Mouse (Mus musculus): ENCODE data around the gene Hmg20b.

Hmg20b gene

GRCm38 (mm10) chr10:81378553-81379182, 28.4 kb upstream of the Hmg20b start:
- peak; percentile 100 for DNase-seq (ENCODE audit: low read depth in 1 of 2, low spot score in 2 of 2)

GRCm38 (mm10) chr10:81377793-81378552, 27.7 kb upstream of the Hmg20b start, which contains the start of gene Fzr1:
Fzr1 (minus strand) TSS chr10:81378516.
- no peak for DNase-seq (ENCODE audit: low read depth in 1 of 2, low spot score in 2 of 2)

- DNase-seq (ENCODE audit: low read depth in 1 of 2, low spot score in 2 of 2): no peak
Observed at GRCm38 (mm10) chr10:81377362-81377664, 27.0 kb upstream of the Hmg20b start.

GRCm38 (mm10) chr10:81376561-81377361, 26.5 kb upstream of the Hmg20b start:
- DNase-seq (ENCODE audit: low read depth in 1 of 2, low spot score in 2 of 2): no peak

- no peak for DNase-seq (ENCODE audit: low read depth in 1 of 2, low spot score in 2 of 2)
Observed at GRCm38 (mm10) chr10:81375322-81375721, 25.0 kb upstream of the Hmg20b start.

- no peak for DNase-seq (ENCODE audit: low read depth in 1 of 2, low spot score in 2 of 2)
Observed at GRCm38 (mm10) chr10:81367207-81367495, 16.9 kb upstream of the Hmg20b start.

GRCm38 (mm10) chr10:81366477-81367206, 16.4 kb upstream of the Hmg20b start:
- no peak for DNase-seq (ENCODE audit: low read depth in 1 of 2, low spot score in 2 of 2)

GRCm38 (mm10) chr10:81365672-81366476, 15.6 kb upstream of the Hmg20b start, which contains the start of gene 4930404N11Rik:
4930404N11Rik (minus strand) TSS chr10:81365816.
- peak in 1 of 2 experiments; percentile 44 for DNase-seq (ENCODE audit: low read depth in 1 of 2, low spot score in 2 of 2)

- no peak for DNase-seq (ENCODE audit: low read depth in 1 of 2, low spot score in 2 of 2)
Observed at GRCm38 (mm10) chr10:81365073-81365472, 14.8 kb upstream of the Hmg20b start.

GRCm38 (mm10) chr10:81364666-81365065, 14.4 kb upstream of the Hmg20b start:
- no peak for DNase-seq (ENCODE audit: low read depth in 1 of 2, low spot score in 2 of 2)

- DNase-seq (ENCODE audit: low read depth in 1 of 2, low spot score in 2 of 2): no peak
Observed at GRCm38 (mm10) chr10:81363436-81364346, 13.4 kb upstream of the Hmg20b start.

- DNase-seq (ENCODE audit: low read depth in 1 of 2, low spot score in 2 of 2): no peak
Observed at GRCm38 (mm10) chr10:81362336-81362949, 12.2 kb upstream of the Hmg20b start.

- no peak for DNase-seq (ENCODE audit: low read depth in 1 of 2, low spot score in 2 of 2)
Observed at GRCm38 (mm10) chr10:81360721-81361120, 10.4 kb upstream of the Hmg20b start.

- peak in 1 of 2 experiments; percentile 48 for DNase-seq (ENCODE audit: low read depth in 1 of 2, low spot score in 2 of 2)
Observed at GRCm38 (mm10) chr10:81358841-81359240, 8.6 kb upstream of the Hmg20b start.

GRCm38 (mm10) chr10:81358209-81358608, 7.9 kb upstream of the Hmg20b start:
- DNase-seq (ENCODE audit: low read depth in 1 of 2, low spot score in 2 of 2): no peak

- DNase-seq (ENCODE audit: low read depth in 1 of 2, low spot score in 2 of 2): peak; percentile 64 to 72
Observed at GRCm38 (mm10) chr10:81356991-81357844, 6.9 kb upstream of the Hmg20b start, which contains the start of gene Mfsd12. Mfsd12 (plus strand) TSS chr10:81357491.

GRCm38 (mm10) chr10:81356352-81356990, 6.2 kb upstream of the Hmg20b start:
- DNase-seq (ENCODE audit: low read depth in 1 of 2, low spot score in 2 of 2): peak; percentile 47 to 60

- DNase-seq (ENCODE audit: low read depth in 1 of 2, low spot score in 2 of 2): no peak
Observed at GRCm38 (mm10) chr10:81355533-81355932, 5.3 kb upstream of the Hmg20b start.
